Mouse (Mus musculus): ENCODE measurements around the gene Gm45799.

- no peak for TF ChIP-seq GATA1 (IDR thresholded peaks at IDR 0.05; ENCODE audit: borderline replicate concordance, low read length)
- no peak for TF ChIP-seq FLI1 (IDR thresholded peaks at IDR 0.05; ENCODE audit: low read length)
Observed at GRCm38 (mm10) chr7:105617810-105618209, 22.5 kb upstream of the Gm45799 start.

Data from megakaryocyte, embryonic 14.5 days (primary cell).